Mouse (Mus musculus) heart, adult 11 months (tissue): ENCODE results near the gene Ntn3.

Source experiments
- DNase-seq: peaks from one replicate; pipeline ENCODE4 v3.0.0; 2022

The Ntn3 gene

DNA sequence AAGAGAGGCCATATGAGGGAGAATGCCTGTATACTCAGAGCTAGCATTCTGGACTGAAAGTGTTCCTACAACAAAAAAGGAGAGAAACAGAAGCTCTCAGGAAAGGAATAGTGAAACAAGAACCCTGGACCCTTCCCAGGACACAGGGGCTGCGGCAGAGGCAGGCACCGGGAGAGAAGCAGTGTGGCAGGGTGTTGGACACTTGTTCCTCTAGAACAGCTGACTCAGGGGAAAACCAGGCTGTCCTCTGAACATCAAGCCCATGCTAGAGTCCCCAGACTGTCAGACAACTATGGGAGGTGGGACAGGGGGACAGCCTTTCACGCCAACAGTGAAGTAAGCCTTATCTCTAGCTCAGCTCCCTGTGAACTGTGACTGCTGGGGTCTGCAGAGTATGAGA is 1.3 kb upstream of the Ntn3 start:
- no peak for DNase-seq

DNA sequence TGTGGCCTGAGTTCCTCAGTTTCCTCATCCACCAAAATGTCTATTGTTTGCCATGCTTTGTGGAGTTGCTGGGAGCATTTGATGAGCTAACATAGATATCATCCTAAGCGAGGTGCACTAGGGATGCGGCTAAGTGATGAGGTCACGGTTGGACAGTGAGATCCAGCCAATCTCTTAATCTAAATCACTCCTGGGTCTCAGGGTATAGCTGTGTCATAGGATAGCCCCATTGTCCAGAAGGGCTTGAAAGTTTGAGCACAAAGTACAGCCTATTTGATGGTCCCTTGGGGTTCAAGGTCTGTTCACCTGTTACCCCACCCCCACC is 547 bp upstream of the Ntn3 start:
- no peak for DNase-seq

DNA sequence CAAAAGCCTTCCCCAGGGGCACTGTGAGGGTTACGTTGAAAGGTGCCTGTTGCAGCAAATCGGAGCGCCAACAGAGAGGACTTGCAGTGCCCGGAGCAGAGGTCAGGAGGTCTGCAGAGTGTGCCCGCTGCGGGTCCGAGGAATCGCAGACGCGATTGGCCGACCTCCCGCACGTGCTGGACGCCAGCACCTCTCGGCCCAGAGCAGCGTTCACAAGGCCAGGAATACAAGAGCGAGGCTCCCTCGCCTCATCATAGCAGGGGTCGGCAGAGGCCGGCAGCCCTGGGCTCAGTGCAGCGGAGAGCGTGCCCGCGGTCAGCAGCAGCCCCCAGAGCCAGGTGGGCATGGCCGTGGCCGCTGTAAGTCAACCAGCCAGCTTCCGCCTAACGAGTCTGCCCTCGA is 689 bp downstream of the Ntn3 start:
- peak; percentile 91 for DNase-seq

- DNase-seq: peak; percentile 92
Observed at GRCm38 (mm10) chr17:24207768-24208640, 1.3 kb downstream of the Ntn3 start.

DNA sequence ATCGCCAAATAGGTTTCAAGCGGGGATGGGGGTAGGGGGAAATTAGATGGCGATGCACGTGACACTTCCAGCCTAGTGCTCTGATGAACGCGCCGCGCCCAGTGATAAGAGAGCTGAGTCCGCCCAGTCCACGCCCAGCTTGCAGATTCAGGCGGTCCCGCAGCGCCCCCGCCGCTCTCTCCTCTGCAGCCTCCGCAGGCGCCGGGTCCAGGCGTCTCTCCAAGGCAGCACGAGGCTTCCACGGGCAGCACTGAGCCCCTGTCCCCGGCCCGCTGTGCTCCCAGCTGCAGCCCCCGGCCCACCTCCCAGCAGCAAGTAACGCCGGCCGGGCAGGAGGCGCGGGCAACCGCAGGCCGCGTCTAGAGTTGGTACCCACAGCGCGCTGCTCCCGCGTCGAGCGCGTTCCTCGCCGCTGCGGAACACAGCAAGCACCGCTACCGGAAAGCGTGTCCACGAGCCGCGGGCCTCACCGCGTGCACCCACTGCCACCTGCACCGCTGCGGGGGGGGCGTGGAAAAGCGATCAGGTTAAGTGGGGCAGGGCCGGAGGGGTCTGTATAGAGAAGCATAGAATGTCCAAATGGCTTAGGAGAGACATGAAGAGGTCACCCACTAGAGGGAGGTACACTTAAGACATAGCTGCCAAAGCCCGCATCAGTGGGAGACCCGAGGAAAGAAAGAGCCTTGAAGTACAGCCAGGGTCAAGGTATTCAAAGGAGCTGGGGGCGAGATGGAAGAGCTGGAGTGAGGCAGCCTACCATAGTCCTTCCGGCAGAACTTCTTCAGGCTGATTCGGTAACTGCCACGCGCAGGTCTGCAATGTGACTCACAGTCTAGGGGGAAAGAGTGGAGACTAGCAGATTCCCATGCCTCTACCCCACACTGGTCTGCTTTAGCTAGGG is 2.6 kb downstream of the Ntn3 start:
- peak; percentile 96 for DNase-seq

DNA sequence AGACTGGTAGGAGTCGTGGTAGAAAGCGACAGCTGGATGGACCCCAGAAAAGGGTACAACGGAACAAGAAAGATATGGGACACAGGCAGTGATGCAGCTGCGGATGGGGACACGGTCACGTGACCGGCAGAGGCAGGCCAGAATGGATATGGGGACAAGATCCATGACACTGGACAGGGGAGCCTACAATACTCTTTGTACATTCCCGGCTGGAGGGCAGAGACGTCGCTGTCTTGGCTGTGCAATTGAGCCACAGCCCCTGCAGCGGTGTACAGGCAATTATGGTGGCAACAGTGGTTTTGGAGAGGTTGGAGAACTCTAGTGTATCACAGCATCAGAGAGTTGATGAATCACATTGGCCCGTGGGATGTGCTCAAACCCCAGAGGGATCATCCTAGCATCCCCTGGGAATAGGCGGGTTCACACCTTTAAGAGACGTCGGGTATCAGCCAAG is 3.4 kb downstream of the Ntn3 start:
- DNase-seq: peak; percentile 92

GRCm38 (mm10) chr17:24205284-24205888 is 3.9 kb downstream of the Ntn3 start, which contains the start of gene Tbc1d24:
Gene Tbc1d24 (minus strand): TSS chr17:24205562.
- peak; percentile 99 for DNase-seq

- DNase-seq: peak; percentile 93
Observed at GRCm38 (mm10) chr17:24204846-24205245, 4.5 kb downstream of the Ntn3 start.

DNA sequence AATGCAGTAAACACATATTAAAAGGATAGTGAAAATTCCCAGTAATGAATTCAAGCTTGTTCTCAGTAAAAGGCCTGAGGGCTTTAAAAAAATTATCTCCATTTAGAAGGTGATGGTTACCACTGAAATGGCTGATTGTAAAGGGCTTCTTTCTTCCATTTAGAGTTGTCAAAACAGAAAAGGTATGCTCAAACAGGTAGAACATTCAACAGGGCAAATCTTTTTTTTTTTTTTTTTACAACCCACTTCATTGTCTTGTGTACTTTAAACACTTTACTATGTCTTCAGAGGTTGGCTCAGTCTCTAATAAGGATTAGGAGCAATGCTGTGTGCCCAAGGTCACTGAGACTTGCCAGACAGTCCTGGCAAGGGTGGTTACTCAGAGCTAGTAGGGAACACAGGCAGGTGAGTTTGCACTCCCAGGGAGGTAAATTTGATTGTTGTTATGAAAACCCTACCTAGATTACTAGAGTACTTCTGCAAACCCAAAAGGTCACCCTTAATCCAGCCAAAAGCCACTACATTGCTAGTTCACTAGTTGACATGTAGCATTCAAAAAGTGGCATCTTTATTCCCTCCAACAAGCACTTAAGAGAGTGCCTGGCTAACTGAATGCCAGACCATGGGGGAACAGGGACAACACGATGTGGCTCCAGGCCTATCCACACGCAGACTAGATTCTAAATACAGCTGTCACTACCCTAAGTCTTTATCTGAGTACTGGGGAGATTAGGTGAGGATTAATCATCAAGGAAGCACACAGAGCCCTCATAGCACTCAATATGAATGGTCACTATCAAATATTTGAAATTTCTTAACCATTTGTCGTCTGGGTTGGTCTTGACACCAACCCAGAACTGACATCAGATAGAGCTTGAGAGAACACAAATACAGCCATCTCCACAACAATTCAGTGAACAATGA is 5.5 kb downstream of the Ntn3 start:
- no peak for DNase-seq

DNA sequence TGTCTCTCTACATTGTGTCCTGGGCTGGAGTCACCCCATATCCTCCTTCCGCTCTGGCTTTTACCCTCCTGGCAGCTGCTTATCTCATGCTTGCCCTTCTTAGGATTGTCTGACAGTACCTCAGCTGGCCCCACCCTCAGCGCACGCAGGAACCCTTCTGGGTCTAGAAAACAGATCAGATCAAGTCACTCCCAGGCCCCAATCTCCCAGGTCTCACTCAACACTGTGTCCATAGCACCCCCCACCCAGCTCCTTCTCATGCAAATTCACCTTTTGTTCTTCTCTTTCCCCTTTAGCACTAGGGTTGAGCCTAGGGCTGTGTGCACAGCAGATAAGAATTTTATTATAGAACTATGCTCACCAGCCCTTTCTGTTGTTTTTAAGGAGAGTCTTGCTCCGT is 6.3 kb downstream of the Ntn3 start:
- no peak for DNase-seq

DNA sequence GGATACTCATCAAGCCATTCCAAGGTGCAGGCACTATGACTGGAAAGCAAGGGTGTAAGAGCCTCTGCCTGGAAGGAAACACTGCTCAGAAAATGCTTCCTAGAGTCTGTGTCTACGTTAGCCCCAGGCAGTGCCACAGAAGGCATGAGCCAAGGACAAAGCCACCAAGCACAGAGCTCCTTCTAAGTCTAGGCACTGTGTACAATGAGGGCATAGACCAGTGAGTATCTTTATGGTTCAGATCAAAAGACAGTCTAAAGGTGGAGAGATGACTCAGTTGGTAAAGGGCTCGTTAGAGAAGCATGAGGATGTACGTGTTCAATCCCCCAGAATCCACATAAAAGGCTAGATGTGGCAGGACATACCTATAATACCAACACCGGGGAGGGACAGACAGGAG is 8.2 kb downstream of the Ntn3 start:
- no peak for DNase-seq

DNA sequence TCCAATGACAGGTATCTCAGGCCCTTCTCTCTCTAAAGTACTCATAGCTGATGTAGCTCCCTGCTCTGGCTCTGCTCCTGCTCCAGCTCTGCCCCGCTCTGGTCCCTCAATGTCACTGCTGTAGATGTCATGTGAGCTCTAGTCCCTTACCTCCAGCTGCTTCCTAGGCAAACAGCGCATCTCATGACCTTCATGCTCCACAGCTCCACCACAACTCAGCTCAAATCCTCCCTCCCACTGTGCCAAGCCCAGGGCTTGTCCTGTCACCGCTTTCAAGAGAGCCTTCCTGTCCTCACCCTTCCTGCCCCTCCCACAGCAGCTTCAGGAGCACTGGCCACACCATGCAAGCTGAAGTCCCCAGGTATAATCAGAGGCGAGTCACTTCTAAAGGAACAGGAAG is 9.6 kb downstream of the Ntn3 start:
- DNase-seq: peak; percentile 95

DNA sequence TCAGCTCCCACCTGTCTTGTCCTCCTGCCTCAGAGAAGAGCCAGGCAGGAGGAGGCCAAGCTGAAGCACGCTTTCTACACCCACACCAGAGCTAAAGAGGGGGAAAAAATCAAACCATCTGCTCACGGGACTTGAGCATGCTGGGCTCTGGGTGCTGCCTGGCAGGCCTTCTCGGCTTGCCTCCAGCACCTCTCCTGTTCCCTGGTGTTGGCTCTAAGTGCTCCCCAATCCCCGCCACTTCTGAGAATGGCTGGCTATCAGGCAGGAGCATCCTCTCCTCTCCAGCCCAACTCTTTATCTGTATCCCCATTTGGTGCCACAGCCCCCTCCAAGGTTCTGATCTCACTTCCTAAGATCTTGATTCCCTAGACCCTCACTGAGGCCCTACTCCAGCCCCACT is 10.1 kb downstream of the Ntn3 start:
- no peak for DNase-seq

GRCm38 (mm10) chr17:24197032-24197824 is 12.1 kb downstream of the Ntn3 start:
- DNase-seq: no peak

DNA sequence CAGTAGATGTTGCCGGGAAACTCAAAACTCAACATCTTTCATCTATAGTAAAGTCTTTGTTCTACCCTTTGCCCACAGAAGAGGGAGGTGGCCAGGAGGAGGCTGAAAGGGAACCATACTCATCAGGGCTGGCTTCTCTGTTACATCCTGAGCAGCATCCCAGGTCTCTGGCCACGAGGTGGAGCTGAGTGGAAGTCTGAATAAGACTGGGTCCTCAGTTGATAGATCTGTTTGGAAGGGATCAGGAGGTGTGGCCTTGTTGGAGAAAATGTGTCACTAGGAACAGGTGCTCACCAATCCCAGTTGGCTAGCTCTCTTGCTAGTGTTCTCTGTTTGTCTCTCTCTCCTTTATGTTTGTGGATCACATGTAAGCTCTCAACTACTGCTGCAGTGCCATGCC is 14.0 kb downstream of the Ntn3 start:
- no peak for DNase-seq

- DNase-seq: no peak
Observed at GRCm38 (mm10) chr17:24193769-24194168, 15.6 kb downstream of the Ntn3 start.

DNA sequence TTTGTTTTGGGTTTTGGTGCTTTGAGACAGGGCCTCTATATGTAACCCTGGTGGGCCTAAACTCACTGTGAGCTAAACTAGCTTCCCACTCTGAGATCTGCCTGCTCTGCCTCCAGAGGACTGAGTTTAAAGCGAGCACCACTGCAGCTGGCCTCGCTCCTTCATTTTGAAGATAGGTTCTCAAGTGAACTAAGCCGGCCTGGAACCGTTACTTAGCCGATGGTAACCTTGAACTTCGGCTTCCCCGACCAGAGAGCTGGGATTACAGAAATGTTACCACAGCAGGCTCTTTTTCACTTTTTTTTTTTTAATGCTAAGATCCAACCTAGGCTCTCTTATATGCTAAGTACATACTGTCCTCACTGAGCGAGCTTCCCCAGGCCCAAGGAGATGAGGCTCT is 16.1 kb downstream of the Ntn3 start:
- no peak for DNase-seq

GRCm38 (mm10) chr17:24192848-24193247 is 16.5 kb downstream of the Ntn3 start:
- DNase-seq: no peak

GRCm38 (mm10) chr17:24191481-24191880 is 17.9 kb downstream of the Ntn3 start:
- no peak for DNase-seq

DNA sequence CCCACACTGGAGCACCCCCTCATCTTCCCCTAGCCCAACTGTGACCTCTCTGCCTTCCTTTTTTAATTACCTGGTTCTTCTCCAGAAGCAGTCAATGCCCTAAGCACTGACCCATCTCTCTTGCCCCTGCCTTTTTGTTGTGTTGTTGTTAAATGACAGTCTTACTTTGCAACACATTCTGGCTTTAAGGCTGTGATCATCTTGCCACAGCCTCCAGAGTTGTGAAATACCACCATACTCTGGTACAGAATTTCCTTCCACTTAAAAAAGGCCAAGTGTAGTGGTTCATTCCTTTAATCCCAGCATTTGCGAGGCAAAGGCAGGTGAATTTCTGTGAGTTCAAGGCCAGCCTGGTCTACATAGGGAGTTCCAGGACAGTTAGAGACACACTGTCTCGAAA is 18.4 kb downstream of the Ntn3 start:
- no peak for DNase-seq

- DNase-seq: no peak
Observed at GRCm38 (mm10) chr17:24174259-24174658, 35.1 kb downstream of the Ntn3 start.

DNA sequence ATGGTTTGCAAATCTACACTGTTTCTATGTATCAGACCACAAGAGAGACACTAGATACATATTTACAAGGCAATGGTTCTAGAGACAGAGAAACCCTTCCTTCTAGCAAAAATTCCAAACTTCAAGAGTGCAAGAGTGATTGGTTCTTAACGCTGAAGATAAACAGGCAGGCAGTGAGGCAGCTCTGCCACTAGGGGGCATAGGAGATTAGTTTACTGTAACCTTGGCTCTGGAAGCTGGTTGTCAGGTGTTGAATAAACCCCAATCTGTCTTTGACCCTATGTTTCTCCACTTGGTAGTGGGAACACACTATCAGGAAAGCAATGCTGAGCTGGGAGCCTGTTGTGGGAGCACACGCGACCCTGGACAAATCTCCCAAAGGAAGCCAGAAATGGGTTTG is 35.9 kb downstream of the Ntn3 start:
- no peak for DNase-seq
